Mouse (Mus musculus) myocyte (in vitro differentiated cells): ENCODE data around the gene Parm1. TPM values are rescaled to one million over a fixed set of nuclear protein-coding genes. Genes with fewer than 3 reads are reported as not detected.

Source experiments
- H3K27me3 ChIP-seq: one replicate; pipeline ENCODE4 v1.6.1; 2011; ENCODE audit not compliant: control insufficient read depth, insufficient read depth, insufficient read length
- H3K36me3 ChIP-seq: one replicate; pipeline ENCODE4 v1.6.1; 2011; ENCODE audit not compliant: control insufficient read depth, insufficient read depth
- H3K4me2 ChIP-seq: one replicate; pipeline ENCODE4 v1.6.1; 2011; ENCODE audit warnings: low read depth, control low read depth
- H3K4me3 ChIP-seq: one replicate; pipeline ENCODE4 v1.5.1; 2011; ENCODE audit warnings: mild to moderate bottlenecking, control low read depth, moderate library complexity
- H3K79me2 ChIP-seq: one replicate; pipeline ENCODE4 v1.6.1; 2011; ENCODE audit not compliant: control insufficient read depth, insufficient read depth
- H3ac ChIP-seq: one replicate; pipeline ENCODE4 v1.6.1; 2011; ENCODE audit not compliant: control insufficient read depth, insufficient read length
- CEBPB ChIP-seq: IDR thresholded peaks from 2 replicates; pipeline ENCODE4 v1.6.1; 2011; ENCODE audit warnings: mild to moderate bottlenecking, moderate library complexity; ENCODE audit not compliant: poor library complexity, insufficient read depth, severe bottlenecking
- E2F4 ChIP-seq: IDR thresholded peaks from one replicate; pipeline ENCODE4 v1.6.1; 2011; ENCODE audit warnings: mild to moderate bottlenecking, control low read depth, moderate library complexity; ENCODE audit not compliant: insufficient read depth
- MAX ChIP-seq: IDR thresholded peaks from one replicate; pipeline ENCODE4 v1.6.1; 2011; ENCODE audit warnings: low read depth, mild to moderate bottlenecking, control low read depth
- MYOD1 ChIP-seq, 3 experiments: IDR thresholded peaks; one replicate each; pipeline ENCODE4 v1.6.1; 2011; ENCODE audit warnings: control low read depth in 2 of 3, low read depth in 2 of 3, mild to moderate bottlenecking in 2 of 3, moderate library complexity in 1 of 3; ENCODE audit not compliant: insufficient read length in 2 of 3, control insufficient read depth in 1 of 3
- MYOG ChIP-seq, 3 experiments: IDR thresholded peaks; one replicate each; pipeline ENCODE4 v1.6.1; 2011; ENCODE audit warnings: control low read depth in 2 of 3, low read depth in 2 of 3, mild to moderate bottlenecking in 2 of 3; ENCODE audit not compliant: insufficient read length in 2 of 3, control insufficient read depth in 1 of 3, insufficient read depth in 1 of 3
- POLR2A ChIP-seq: IDR thresholded peaks from one replicate; pipeline ENCODE4 v1.6.1; 2011; ENCODE audit warnings: low read depth, mild to moderate bottlenecking, control low read depth, moderate library complexity; ENCODE audit not compliant: insufficient read length
- POLR2AphosphoS2 ChIP-seq: IDR thresholded peaks from one replicate; pipeline ENCODE4 v1.6.1; 2011; ENCODE audit warnings: low read depth, control low read depth; ENCODE audit not compliant: insufficient read length
- REST ChIP-seq: IDR thresholded peaks from one replicate; pipeline ENCODE4 v1.6.1; 2011; ENCODE audit warnings: mild to moderate bottlenecking, control low read depth, moderate library complexity; ENCODE audit not compliant: insufficient read depth, insufficient read length
- SRF ChIP-seq: IDR thresholded peaks from one replicate; pipeline ENCODE4 v1.6.1; 2011; ENCODE audit warnings: low read depth; ENCODE audit not compliant: control insufficient read depth, insufficient read length
- TCF12 ChIP-seq: IDR thresholded peaks from one replicate; pipeline ENCODE4 v1.6.1; 2011; ENCODE audit warnings: mild to moderate bottlenecking, control low read depth; ENCODE audit not compliant: poor library complexity, insufficient read depth, severe bottlenecking
- TCF3 ChIP-seq: IDR thresholded peaks from one replicate; pipeline ENCODE4 v1.6.1; 2011; ENCODE audit warnings: low read depth, control low read depth; ENCODE audit not compliant: insufficient read length
- USF1 ChIP-seq: IDR thresholded peaks from one replicate; pipeline ENCODE4 v1.6.1; 2011; ENCODE audit warnings: low read depth, mild to moderate bottlenecking, control low read depth, moderate library complexity
- polyA plus RNA-seq: library from polyadenylated mRNA; unstranded; fragments of >200 nt; fragmentation: generic; extraction: Trizol; gene quantifications from one replicate; pipeline ENCODE4 v1.2.1, GENCODE M21; 2012; ENCODE audit warnings: missing spikeins

The Parm1 gene
- polyA plus RNA-seq, 1 experiment, result 1.5 TPM

DNA sequence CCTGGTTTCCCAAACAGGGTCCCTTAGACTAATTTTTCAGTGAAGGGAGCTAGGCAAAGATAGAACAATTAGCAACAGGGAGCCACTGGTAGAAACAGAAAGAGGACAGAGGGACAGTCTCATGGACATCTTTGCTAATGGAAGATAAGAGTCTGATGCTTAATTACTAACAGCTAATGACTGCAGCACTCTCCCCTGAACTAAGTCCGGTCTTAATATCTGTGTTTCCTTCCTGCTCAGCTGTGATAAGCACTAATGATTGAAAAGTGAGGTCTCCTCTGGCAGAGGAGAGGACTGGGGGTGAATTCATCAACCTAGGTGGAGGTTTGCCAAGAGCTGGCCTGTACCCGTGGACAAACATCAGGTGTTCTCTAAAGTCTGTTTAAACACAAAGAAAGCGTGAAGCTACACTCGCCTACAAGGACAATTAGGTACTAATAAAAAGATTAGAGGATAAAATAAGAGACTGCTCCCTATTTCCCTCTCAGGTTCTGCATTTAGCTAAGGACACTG, 101.3 kb downstream of the Parm1 start:
- no peaks in the 10 kb centered on the region for H3K27me3 ChIP-seq
- no peak overlapping the region for H3K4me2 ChIP-seq
- H3K36me3 ChIP-seq, result no peaks in the 10 kb centered on the region
- TF ChIP-seq CEBPB, result no peak
- TF ChIP-seq TCF3, result no peak
- TF ChIP-seq MYOG (IDR thresholded peaks at IDR 0.05; ENCODE audit: control insufficient read depth in 1 of 3, insufficient read depth in 1 of 3, insufficient read length in 2 of 3, low read depth in 2 of 3), result no peak
- no peak for TF ChIP-seq POLR2AphosphoS2
- TF ChIP-seq USF1, result no peak
- no peak for TF ChIP-seq SRF
- no peak for TF ChIP-seq POLR2A
- TF ChIP-seq MAX, result no peak
- H3K4me3 ChIP-seq, result no peak overlapping the region
- no peaks in the 10 kb centered on the region for H3K79me2 ChIP-seq
- H3ac ChIP-seq, result no peak overlapping the region

DNA sequence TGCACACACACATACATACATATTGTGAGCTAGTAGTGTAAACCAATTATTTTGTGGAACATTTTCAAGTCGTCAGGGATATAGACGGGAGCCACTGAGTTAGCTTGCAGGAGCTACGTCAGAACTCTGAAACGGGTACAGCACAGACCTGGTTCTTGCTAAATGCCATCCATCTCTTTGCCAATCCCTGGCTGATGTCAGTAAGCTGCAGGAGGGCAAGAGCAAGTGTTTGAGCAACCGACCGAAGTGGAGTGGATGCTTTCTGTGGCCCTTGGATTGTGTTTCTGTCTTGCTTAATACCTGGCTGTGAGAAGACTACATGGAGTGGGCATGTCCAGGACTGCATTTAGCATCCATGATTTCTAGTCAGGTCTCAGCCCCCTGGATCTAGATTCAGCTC, 103.8 kb downstream of the Parm1 start:
- no peak overlapping the region for H3K4me3 ChIP-seq
- no peaks in the 10 kb centered on the region for H3K36me3 ChIP-seq
- no peak for TF ChIP-seq USF1
- TF ChIP-seq POLR2AphosphoS2, result no peak
- TF ChIP-seq SRF, result no peak
- no peak for TF ChIP-seq MYOD1 (IDR thresholded peaks at IDR 0.05; ENCODE audit: control insufficient read depth in 1 of 3, insufficient read length in 2 of 3, low read depth in 2 of 3)
- no peaks in the 10 kb centered on the region for H3K27me3 ChIP-seq
- no peaks in the 10 kb centered on the region for H3K79me2 ChIP-seq
- H3K4me2 ChIP-seq, result no peak overlapping the region
- no peak overlapping the region for H3ac ChIP-seq

DNA sequence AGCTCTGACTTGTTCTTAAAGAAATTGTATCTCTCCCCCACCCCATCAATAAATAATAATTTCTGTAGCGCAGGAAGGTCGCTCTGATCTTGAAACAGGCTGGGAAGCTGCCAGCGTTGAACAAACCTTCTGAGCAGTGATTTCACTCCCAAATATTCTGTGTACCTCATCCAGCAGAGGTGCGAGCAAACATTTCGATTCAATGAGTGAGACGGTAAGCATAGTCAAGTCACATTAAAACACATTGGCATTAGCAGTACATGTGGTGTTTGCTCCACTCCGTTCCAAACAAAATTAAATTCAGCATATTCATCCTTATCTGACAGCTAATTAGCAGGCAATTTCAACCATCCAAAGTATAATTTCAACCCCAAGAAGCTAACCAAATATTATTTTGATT, 109.4 kb downstream of the Parm1 start:
- no peak overlapping the region for H3K4me3 ChIP-seq
- H3K4me2 ChIP-seq, result no peak overlapping the region
- no peak overlapping the region for H3ac ChIP-seq
- H3K79me2 ChIP-seq, result no peaks in the 10 kb centered on the region
- H3K36me3 ChIP-seq, result no peaks in the 10 kb centered on the region
- H3K27me3 ChIP-seq, result no peaks in the 10 kb centered on the region
- TF ChIP-seq E2F4, result no peak
- no peak for TF ChIP-seq MAX
- TF ChIP-seq POLR2AphosphoS2, result no peak
- no peak for TF ChIP-seq REST

DNA sequence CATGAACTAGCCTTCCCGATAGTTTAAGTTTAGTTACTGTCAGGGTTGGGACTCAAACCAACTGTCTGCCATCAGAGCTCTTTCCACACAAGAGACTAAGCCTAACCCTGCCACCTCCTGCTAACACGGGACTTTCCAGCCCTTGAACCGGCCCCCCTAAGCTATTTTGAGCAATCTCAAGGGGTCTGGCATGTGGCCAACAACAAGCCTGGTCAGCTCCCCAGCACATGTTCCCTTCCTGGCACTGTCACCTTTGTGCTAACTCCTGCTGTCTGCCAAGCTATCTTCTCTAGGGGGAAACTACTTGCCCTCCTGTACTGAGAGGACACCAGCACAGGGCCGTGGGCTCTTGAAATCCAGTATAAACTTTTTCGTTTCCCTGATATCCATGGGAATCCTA, 112.1 kb downstream of the Parm1 start:
- H3K79me2 ChIP-seq, result no peaks in the 10 kb centered on the region
- H3K36me3 ChIP-seq, result no peaks in the 10 kb centered on the region

DNA sequence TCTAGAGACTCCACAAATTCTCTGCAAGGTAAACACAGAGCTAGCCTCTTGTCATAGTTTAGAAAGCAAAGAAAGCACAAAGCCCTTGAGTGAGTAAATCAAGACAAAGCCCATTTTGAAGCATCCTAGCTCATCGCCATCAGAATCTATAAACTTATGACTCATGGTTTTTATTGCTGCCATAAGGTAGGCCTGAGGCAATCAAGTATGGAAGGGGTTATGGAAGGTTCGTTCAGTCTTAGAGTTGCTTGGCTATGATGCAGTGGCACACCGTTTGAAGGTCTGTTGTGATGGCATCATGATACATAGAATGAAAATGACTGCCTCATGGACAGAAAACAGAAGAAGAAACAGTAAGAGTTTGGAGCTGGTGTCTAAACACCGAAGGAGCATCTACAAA, 133.9 kb downstream of the Parm1 start:
- Histone ChIP-seq H3ac (no peak overlapping the region), H3K4me2 (no peak overlapping the region), H3K79me2 (no peaks in the 10 kb centered on the region), H3K36me3 (no peaks in the 10 kb centered on the region), H3K27me3 (no peaks in the 10 kb centered on the region), H3K4me3 (no peak overlapping the region)
- TF ChIP-seq TCF12, result no peak
- no peak for TF ChIP-seq E2F4
- TF ChIP-seq CEBPB, result no peak
- TF ChIP-seq POLR2A, result no peak
- TF ChIP-seq USF1, result no peak
- no peak for TF ChIP-seq MYOG (IDR thresholded peaks at IDR 0.05; ENCODE audit: control insufficient read depth in 1 of 3, insufficient read depth in 1 of 3, insufficient read length in 2 of 3, low read depth in 2 of 3)
- no peak for TF ChIP-seq POLR2AphosphoS2
- TF ChIP-seq SRF, result no peak
- no peak for TF ChIP-seq MYOD1 (IDR thresholded peaks at IDR 0.05; ENCODE audit: control insufficient read depth in 1 of 3, insufficient read length in 2 of 3, low read depth in 2 of 3)
- no peak for TF ChIP-seq REST
- TF ChIP-seq TCF3, result no peak
- TF ChIP-seq MAX, result no peak

More for the DNA sequence above, 112.1 kb downstream of the Parm1 start:
- no peak overlapping the region for H3K4me3 ChIP-seq
- no peaks in the 10 kb centered on the region for H3K27me3 ChIP-seq
- H3ac ChIP-seq, result no peak overlapping the region
- TF ChIP-seq TCF12 (no peak), TCF3 (no peak), USF1 (no peak), POLR2A (no peak), SRF (no peak), MYOD1 (IDR thresholded peaks at IDR 0.05; ENCODE audit: control insufficient read depth in 1 of 3, insufficient read length in 2 of 3, low read depth in 2 of 3) (no peak), E2F4 (no peak), MYOG (IDR thresholded peaks at IDR 0.05; ENCODE audit: control insufficient read depth in 1 of 3, insufficient read depth in 1 of 3, insufficient read length in 2 of 3, low read depth in 2 of 3) (no peak), CEBPB (no peak), POLR2AphosphoS2 (no peak), REST (no peak), MAX (no peak)
- H3K4me2 ChIP-seq, result no peak overlapping the region
